Mouse (Mus musculus): ENCODE results near the gene Mfsd8.
"Not testable (repeated sequence)": the region's sequence is repeated elsewhere in the genome, so short reads cannot be mapped to it uniquely, and the experiment has no call there.

DNA sequence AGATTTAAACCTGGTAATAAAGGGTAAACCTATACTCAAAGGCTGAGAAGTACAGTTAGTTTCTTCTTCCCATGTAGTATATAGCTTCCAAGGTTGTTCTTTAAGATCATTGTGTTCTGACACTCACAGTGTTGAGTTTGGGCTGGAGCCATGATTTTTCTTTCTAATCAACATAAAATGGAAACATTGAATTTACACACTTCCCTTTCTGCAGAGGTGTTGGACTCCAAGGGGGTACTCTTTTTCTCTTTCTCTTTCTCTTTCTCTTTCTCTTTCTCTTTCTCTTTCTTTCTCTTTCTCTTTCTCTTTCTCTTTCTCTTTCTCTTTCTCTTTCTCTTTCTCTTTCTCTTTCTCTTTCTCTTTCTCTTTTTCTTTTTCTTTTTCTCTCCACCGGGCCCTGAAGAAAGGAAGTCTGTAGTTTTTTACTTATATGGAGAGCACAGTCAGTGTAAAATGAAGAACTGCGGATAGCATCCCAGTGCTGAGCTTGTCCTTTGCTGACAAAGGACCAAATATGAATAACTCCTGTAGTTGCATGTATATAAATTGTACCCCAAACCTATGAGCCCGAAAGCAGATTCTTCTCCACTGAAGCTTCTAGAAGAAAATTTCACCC lies 6.5 kb upstream of the Mfsd8 start:
- not testable (repeated sequence) for TF ChIP-seq POLR2A (IDR thresholded peaks at IDR 0.05; ENCODE audit: insufficient read depth, low read depth, low read length); CTCF (IDR thresholded peaks at IDR 0.05); EP300 (IDR thresholded peaks at IDR 0.05; ENCODE audit: insufficient read depth, low read depth, low read length)

Measured in heart, adult 2 months (tissue).